Mouse (Mus musculus): Measurements from ENCODE around the gene Pacrg.

Gene Pacrg

GRCm38 (mm10) chr17:10550781-10551520 is 289.2 kb downstream of the Pacrg start:
- DNase-seq (ENCODE audit: low spot score) = no peak

GRCm38 (mm10) chr17:10549825-10550224 is 290.3 kb downstream of the Pacrg start:
- DNase-seq (ENCODE audit: low spot score) = no peak

GRCm38 (mm10) chr17:10548969-10549368 is 291.1 kb downstream of the Pacrg start:
- no peak for DNase-seq (ENCODE audit: low spot score)

GRCm38 (mm10) chr17:10540772-10541171 is 299.3 kb downstream of the Pacrg start:
- no peak for DNase-seq (ENCODE audit: low spot score)

- no peak for DNase-seq (ENCODE audit: low spot score)
Observed at GRCm38 (mm10) chr17:10534206-10534605, 305.9 kb downstream of the Pacrg start.

GRCm38 (mm10) chr17:10533461-10533860 is 306.6 kb downstream of the Pacrg start:
- no peak for DNase-seq (ENCODE audit: low spot score)

GRCm38 (mm10) chr17:10531024-10531423 is 309.1 kb downstream of the Pacrg start:
- no peak for DNase-seq (ENCODE audit: low spot score)

- DNase-seq (ENCODE audit: low spot score) = peak; percentile 9
Observed at GRCm38 (mm10) chr17:10529329-10529955, 310.7 kb downstream of the Pacrg start.

GRCm38 (mm10) chr17:10521282-10521681 is 318.8 kb downstream of the Pacrg start:
- no peak for DNase-seq (ENCODE audit: low spot score)

- DNase-seq (ENCODE audit: low spot score) = no peak
Observed at GRCm38 (mm10) chr17:10519506-10520155, 320.5 kb downstream of the Pacrg start.

GRCm38 (mm10) chr17:10514812-10515211 is 325.3 kb downstream of the Pacrg start:
- DNase-seq (ENCODE audit: low spot score) = no peak

- DNase-seq (ENCODE audit: low spot score) = peak; percentile 45
Observed at GRCm38 (mm10) chr17:10510913-10511759, 329.0 kb downstream of the Pacrg start.

- no peak for DNase-seq (ENCODE audit: low spot score)
Observed at GRCm38 (mm10) chr17:10510467-10510866, 329.6 kb downstream of the Pacrg start.

GRCm38 (mm10) chr17:10508088-10508487 is 332.0 kb downstream of the Pacrg start:
- no peak for DNase-seq (ENCODE audit: low spot score)

- no peak for DNase-seq (ENCODE audit: low spot score)
Observed at GRCm38 (mm10) chr17:10507466-10507865, 332.6 kb downstream of the Pacrg start.

- DNase-seq (ENCODE audit: low spot score) = no peak
Observed at GRCm38 (mm10) chr17:10506896-10507295, 333.2 kb downstream of the Pacrg start.

- no peak for DNase-seq (ENCODE audit: low spot score)
Observed at GRCm38 (mm10) chr17:10501439-10501838, 338.7 kb downstream of the Pacrg start.

GRCm38 (mm10) chr17:10500795-10501432 is 339.2 kb downstream of the Pacrg start:
- peak; percentile 54 for DNase-seq (ENCODE audit: low spot score)

- no peak for DNase-seq (ENCODE audit: low spot score)
Observed at GRCm38 (mm10) chr17:10498935-10499655, 341.0 kb downstream of the Pacrg start.

- DNase-seq (ENCODE audit: low spot score) = no peak
Observed at GRCm38 (mm10) chr17:10497781-10498420, 342.2 kb downstream of the Pacrg start.
